Mouse (Mus musculus) thymus, adult 18-20 months (tissue): ENCODE results near the gene Wwox.

ENCODE experiments used
- DNase-seq, 2 experiments: peaks; one replicate each; pipeline ENCODE4 v3.0.0; 2022; ENCODE audit warnings: mixed read lengths in 2 of 2

Gene Wwox

DNA sequence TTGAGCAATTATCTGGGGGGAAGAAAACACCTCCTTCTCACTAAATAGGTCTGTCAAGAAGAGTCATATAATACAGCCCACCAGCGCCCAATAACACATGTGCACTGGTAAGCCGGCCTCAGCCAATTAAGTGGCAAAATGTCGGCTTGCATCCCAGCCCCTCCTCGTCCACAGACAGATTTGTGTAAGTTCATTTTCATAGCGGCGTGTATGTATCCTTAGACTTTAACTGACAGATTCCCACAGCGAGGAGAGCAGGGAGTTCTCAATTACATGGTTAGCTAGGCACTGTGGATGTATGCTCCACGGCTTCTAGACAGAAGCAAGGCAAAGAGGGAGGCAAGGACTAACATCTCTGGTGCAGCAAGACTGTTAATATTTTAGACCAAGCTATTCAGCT, 702.2 kb downstream of the Wwox start:
- DNase-seq = no peak

DNA sequence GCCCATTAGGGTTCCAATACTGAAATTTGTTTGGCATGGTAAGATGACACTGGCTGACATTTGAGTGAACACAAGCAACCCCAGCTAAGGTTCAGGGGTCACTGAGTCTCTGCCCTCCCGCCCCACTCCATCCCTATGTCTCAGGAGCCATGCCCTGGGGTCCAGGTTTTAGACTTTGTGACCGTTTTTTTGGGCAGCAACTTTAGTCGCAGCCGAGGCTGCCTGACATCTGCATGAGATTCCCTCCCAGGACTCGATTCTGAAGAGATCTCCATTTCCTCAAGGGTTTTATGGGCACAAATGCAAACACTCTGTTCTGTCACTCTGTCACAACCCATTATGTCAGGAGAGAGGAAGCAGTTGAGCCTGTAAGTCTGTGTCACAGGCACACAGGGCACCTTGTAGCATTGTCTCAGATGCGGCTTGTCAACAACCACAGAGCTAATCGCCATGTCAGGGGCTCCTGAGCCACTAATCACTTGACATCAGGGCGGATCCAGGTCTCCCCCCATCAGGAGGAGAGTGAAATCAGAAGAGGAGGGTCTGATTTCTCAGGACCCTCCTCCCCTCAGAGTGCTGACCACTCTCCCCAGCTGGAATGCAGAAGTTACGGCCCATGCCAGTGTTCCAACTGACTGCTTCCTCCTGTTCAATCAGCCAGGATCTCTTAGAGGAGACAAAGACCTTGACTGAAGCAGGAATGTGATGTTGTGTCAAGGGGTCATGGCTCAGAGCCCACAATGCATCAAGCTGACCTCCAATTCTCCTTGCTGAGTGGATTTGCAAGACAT, 704.3 kb downstream of the Wwox start:
- no peak for DNase-seq

DNA sequence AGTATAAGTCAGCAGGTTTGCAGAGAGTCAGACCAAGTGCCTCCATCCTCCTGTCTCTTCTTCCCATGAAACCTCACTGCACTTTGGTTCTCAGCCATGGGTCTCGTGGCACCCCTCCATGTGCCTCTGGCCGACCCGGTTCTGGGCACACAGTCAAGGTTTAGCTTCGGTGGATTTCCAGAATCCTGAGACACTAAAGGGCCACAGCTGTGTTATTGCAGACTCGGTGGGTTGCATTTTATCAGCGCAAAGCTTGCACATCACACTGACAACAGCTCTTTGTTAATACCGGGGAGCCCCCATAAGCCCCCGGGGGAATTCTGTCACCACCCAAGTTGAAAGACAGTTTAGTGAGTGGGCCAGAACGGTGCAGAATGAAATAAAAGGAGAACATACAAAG, 707.6 kb downstream of the Wwox start:
- DNase-seq = no peak

DNA sequence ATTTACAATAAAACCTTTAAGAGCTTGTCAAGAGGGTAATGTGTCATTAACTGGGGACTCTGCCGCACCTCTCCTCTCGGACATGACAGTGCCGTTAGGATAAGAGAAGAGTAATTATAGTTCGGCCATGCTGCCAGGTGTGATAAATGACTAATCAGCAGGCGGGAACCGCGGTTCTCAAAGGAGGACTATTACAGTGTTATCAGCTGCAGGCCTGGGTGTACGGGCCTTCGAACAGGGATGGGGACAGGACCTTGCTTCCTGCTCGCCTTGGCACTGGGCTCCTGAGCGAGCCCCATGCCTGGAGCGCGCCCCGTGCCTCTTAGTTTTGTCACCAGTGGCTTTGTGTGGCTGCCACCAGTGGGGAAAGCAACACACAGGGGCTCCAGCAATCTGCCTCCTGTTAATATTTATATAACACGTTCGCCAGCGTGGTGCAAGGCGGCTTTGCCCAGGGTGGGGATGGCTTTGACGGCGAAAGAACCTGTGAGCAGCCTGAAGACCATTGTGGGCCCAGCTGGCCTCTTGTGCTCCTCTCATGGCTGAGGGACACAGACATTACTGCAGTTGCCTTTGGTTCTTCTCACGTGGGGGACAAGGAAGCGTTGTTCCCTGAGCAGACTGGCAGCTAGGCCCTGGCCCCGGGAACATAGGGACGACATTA, 711.1 kb downstream of the Wwox start:
- no peak for DNase-seq

DNA sequence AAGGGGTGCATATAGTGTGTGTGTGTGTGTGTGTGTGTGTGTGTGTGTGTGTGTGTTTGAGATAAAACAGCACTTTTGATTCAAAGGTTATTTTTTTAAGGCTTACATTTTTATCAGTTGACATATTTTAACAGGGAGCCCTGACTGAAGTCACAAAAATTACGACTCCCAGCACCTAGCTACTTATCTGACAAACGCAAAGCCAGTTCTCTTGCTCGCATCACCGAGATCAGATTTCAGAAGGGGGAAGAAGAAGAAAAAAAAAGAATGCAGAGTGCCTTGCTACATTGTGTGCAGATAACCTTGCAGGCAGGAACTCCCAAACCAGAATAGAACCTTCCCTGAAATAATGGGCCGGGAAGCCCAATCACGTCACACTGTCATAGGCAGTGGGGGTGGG, 712.0 kb downstream of the Wwox start:
- no peak for DNase-seq

DNA sequence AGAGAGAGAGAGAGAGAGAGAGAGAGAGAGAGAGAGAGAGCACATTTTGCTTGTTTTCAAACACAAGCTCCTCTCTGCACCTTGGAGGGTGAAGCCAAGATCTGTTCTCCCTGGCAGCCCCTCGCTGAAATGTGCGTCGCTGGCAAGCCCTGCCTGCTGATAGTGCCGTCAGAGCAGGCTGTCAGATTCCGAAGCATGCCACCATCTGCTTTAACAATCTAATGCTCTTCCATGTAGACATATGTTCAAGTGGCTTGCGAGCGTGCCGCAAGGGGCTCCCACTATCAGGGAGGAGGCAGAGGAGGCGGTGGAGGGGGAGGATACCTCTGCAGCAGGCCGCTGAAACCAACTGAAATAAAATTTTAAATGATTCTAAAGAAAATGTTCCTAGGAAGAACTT, 714.6 kb downstream of the Wwox start:
- DNase-seq = no peak

DNA sequence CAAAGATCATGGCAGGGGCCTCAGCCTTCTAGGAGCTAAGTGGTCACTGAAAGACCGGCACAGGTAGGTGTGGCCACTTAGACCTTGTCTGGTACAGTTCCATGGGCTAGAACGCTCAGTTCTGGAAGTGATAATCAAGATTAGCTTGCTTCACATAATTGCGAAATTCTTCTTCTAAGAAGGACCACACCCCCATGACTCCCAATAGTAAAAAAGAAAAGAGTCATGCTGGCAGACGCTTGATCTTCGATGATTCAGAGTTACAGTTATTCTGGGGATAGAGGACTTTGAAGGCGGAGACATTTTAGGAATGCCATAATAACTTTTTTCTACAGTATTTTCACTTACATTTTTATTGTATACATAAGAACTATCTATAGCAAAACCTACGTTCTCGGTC, 716.7 kb downstream of the Wwox start:
- no peak for DNase-seq

DNA sequence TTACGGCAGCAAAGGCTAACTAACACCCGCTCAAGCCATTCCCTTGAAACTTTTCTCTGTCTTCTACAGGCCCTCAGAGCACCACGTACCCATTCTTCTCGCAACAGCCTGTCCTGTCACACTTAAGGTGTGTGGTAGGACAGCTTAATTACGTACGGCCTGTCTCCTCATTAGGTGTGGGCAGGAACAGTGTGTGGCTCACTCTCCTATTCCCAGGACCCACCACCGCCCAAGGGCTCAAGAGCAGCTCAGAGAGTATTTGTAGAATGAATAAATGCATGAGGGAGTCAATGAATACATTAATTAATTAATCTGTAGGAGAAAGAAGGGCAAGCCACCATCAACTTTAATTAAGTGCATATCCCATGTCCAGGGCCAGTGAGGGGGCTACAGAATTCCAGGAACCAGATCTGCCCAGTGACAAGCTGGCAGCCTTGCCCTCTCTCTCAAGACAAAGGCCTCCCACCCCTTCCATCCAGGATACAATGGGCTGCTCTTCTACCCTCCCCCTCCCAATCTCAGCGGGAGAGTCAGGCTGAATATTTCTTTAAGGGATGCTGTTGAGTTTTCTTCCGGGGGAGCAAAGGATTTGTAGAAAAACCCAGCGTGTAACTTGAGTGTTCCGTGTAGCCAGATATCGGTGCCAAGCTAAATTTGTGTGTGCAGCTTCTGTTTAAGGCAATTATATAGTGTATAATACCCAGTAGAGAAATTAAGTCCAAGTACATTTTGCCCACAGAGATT, 718.7 kb downstream of the Wwox start:
- no peak for DNase-seq

DNA sequence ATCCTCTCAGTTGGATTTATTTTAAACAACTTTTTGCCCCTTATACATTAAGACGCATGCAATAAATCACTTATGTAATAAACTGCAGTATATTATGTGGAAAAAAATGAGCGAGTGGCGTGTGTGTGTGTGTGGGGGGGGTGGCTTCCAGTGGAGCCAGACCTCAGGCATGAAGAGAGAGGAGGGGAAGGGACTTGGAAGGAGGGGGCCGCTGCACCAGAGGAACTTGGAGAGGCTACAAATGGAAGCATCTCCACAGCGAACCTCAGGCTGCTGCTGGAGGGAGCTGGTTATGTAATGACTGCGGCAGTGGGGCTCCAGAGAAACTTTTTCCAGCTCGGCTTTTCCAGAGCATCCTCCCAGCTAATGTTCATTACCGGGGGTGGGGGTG, 719.3 kb downstream of the Wwox start:
- DNase-seq = no peak

DNA sequence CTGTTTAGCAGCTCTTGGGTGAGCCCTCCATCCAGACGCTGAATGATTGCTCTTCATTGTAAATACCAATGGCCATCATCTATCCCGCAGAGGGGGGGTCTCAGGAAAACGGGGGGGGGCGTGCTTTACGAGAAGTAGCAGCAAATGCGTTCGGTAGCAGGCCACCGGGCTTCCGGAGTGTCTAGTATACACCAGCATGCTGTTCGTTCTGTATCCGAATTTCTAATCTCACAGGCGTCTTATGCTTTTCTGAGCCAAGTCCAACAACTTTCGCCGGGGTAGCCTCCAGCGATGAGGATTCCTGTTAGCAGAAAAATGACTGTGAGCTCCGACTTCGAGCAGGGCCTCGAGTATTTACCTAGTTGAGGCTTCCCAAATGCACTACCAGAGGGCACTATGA, 719.8 kb downstream of the Wwox start:
- DNase-seq = no peak

DNA sequence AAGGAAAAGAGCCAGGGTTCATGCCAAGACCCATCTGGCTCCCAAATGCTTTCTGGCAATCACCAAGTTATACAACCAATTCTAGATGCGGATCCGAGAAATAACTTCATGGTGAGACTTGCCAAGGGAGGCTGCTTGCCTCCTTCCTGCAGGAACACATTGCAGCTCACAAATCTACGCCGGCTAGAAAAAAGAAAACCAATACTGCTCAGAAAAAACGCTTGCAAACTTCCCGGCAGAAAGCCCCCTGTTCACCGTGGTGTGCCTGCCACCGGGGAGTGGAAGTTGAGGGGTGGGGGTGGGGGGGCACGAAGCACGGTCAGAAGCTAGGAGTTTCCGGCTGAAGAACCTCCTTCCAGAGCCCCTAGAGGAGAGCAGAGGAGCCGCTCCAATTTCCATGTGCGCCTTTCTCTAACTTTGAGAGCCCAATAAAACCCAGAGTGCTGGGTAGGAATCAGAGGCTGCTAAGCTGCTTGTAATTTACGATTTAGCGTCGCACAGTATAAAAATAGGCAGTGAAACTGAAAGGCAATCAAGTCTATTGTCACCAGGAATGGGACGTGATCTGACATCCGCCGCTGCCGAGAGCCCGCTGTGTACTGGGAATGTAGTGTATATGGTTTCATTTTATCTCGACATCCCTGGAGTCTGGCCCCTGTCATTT, 720.4 kb downstream of the Wwox start:
- peak; percentile 14 to 18 for DNase-seq

DNA sequence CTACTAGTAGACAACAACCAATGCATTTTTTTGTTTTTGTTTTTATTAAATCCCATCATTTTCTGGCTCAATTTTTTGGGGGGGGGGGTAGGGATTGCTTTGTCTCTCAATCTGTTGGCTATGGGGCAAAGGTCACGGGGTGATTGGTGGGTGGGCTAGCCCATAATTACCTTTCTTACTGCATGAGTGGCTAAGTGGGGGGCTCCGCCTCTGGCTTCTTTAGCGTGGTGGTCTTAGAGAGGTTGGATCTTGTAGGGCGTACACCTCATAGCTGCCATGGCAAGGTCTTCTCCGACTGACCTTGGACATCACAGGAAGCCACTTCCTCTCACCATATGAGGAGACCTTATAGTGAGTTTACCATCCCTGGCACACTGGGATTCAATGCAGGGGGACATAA, 721.0 kb downstream of the Wwox start:
- no peak for DNase-seq

DNA sequence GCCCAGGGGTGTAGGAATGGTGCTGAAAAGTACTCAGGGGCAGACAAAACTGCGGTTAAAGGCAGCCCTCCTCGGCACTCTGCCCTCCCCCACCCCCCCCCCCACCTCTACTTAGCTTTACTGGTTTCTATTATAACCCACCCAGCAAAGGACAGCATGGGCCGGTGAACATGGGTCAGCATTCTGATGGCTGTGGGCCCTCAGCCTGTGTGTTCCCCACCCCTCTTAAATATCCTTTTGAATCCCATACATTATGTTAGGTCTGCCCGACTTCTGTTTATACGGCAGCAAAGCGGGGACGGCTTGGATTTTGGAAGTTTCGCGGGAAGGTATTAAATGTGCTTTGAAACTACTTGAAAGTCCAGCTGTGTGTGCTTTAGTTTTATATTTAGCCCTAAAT, 722.1 kb downstream of the Wwox start:
- DNase-seq = no peak

DNA sequence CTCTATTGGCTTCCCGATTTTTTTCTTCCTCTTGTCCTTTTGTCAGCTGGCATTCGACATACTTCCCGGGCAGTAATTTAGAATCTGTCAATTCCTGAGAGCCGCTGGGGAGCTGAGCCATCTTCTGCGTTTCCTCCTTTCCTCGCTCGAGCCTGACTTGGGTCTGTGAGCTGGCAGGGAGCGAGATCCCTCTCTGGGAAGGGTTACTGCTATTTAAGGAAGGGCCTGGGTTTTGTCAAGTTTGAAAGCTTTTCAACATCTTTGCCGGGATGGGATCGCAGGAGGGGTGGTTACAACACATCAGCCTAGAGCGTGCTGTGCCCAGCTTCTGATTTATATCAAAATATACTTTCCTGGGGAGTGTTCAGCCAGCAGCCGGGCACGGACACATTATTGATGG, 725.4 kb downstream of the Wwox start:
- DNase-seq = no peak

DNA sequence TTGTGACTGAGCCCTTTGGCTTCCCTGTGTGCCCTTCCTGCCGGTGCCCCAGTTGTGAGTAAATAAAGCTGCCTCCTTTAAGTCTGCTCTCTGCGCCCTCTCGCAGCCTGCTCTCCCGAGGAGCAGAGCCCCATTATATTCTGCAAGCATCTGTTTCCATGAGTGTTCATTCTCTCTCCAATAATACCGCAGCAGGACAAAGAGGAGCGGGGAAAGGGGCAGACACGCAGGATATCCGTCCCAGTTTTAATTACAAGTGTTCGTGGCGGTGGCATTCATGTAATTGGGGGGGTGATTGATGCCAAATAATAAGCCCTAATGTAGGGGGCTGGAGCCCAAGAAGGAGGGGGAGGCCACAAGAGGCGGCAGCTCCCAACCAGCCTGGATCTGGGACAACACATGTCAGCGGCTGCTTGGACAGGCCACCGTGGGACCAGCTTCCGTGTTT, 734.2 kb downstream of the Wwox start:
- DNase-seq = no peak

DNA sequence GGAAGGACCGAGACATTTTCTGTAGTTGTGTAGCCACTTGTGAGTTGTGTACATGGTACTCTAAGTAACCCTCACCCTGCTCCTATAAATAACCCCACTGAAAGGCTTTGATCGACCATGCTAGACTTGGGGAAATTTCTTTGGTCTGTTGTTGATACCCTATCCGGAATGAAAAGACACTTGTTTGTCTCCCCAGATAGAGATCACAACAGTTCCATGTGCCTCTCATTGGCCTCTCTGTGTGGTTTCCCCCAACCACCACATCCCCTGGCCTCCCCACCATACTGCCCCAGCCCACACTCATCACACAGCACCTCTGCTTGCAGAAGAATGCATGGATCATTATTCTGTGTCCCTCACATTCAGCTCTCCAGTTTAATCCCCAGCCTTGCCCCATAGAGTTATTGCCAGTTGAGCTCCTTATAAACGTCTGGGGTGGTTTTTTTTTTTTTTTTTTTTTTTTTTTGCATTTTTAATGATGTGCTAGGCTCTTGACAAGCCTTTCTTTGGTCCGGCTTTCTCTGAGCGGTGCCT, 746.0 kb downstream of the Wwox start:
- DNase-seq = no peak

DNA sequence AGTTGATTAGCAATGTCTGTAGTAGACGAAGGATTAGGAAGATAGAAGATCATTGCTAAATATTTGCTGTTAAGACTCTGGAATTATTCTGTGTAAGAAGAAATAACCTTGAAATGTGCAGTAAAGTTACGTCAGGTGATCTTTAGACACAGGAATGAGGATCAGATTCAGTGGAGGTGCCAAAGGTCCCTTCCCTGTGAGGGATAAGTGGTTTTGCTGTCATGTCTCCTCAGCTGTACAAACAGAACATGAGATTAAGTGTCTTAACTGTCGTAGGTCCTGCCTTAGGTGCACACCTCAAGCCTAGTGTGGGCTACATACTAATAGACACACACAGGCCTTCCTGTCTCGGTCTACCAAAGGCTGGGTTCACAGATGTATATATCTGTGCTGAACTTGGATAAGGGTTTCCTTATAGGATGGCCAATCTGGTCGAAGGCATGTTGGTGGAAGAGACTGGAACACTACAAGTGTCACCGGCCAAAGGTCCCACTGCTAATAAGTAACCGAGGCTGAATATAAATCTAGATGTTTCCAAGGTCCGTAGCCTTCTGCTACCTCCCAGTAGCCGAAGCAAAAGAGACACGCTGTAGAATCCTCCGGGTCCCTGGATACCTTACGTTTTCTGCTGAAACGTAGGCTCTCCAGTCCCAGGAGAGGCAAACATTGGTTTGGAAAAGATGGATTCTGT, 746.8 kb downstream of the Wwox start:
- DNase-seq = no peak

DNA sequence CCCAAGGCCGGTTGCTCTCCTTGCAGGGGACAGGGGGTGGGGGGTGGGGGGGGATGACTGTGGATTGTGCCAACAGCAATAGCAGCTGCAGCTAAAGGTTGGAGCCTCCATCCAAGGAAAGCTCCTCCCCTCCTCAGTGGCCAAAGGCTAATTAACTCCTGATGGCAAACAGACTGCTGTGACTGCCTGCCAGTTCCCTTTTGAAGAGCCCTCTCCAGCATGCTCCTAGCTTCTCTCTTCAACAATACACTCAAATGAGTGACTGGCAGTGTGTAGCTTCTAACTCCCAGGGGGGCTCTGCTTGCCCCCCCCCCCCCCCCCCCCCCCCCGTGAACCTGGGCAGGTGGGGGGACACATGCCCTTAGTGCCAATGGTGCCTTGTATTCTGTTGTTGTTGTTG, 747.4 kb downstream of the Wwox start:
- DNase-seq = no peak

DNA sequence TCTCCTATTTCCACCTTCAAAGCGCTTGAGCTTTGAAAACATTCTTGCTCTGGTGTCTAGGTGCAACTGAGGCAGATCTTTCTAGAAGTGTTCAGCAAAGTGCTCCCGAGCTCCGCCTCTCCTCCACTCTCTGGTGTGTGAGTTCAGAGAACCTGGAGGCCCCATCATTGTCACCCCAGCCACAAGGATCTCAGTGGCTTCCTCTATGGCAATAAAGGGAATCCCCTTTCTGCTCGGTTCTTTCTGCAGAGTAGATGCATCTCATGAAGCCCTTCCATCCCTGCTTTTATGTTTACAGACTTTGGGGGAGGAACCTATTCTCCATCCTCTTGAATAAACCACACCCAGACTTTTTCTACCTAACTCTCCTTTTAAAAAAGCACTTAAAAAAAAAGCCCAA, 749.0 kb downstream of the Wwox start:
- DNase-seq = no peak

DNA sequence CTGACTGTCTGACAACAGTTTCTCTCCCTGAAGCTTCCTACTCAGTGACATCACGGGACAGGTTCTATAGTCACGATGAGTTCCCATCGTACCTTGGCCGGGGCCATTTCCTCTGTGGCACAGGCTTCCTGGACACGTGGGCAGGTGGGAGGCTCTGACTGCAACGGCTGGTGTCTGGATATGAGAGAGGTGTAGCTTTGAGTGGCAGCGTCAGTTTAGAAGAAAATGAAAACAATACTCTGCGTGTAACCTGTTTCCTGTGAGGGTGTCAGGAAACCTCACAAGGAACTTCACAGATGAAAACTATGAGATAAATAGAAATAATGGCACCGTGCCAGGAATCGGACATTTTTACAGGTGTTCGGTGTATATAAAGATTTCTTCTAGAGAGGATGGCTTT, 750.4 kb downstream of the Wwox start:
- peak; percentile 76 to 90 for DNase-seq

DNA sequence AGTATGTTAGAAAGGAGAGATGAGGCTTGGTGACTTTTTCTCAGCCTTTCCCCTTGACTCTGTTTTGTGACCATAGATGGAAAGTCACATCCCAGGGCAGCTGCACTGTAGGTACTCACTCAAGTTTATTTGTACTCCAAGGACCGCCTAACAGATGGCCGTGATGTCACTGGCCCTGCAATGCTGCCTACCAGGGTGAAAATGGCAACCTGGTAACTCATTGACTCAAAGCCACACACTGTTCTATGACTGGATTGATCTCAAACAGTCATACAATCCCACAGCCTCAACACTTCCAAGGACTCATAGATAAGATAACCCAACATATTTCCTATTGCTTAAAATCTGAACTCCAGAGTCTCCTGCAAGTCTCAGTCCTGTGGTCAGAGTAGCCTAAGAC, 754.3 kb downstream of the Wwox start:
- DNase-seq = no peak

DNA sequence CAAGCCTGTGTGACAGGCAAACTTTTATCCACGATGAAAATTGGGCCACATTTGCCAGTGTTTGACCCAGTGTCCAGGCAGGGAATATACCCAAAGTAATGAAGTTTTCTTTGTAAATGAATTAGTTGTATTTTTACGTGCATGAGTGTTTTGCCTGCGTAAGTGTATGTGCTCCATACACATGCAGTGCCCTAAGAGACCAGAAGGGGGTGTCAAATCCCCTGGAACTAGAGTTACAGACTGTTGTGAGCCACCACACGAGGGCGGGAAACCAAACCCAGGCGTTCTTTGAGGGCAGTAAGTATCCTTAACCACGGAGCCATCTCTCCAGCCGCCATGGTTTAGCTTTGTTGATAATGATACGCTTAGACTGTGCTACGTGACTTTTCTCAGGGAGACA, 755.9 kb downstream of the Wwox start:
- no peak for DNase-seq

DNA sequence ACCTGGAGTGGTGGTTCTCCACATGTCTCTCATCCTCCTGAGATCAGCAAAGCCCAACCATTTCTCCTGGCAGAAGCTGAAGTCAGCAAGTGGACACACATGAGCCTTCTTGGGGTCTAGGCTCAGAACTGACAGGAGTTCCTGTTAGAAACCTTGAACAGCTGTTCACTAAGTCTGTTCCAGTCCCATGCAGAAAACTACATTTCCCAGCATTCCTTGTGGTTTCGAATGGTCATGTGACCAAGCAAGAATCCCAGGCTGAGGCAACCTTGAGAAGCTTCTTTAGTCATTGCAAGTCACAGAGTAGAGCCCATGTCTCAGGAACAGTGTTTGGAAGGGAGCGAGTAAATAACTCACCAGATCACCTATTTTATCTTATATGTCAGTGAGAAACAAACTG, 757.4 kb downstream of the Wwox start:
- no peak for DNase-seq
